Mouse (Mus musculus) gastrocnemius, adult 18-20 months (tissue): Measurements from ENCODE around the gene Mtif2. TPM values are rescaled to one million over a fixed set of nuclear protein-coding genes. Genes with fewer than 3 reads are reported as not detected.

Source experiments
- DNase-seq: peaks from one replicate; pipeline ENCODE4 v3.0.0; 2021; ENCODE audit warnings: low spot score
- total RNA-seq, 2 experiments: library from RNA; stranded (reverse); gene quantifications; 2 replicates each; pipeline ENCODE4 v1.2.3; 2021

Mtif2 gene
- total RNA-seq, 2 experiments from 2014 or later, result 23.4 to 24.1 TPM

DNA sequence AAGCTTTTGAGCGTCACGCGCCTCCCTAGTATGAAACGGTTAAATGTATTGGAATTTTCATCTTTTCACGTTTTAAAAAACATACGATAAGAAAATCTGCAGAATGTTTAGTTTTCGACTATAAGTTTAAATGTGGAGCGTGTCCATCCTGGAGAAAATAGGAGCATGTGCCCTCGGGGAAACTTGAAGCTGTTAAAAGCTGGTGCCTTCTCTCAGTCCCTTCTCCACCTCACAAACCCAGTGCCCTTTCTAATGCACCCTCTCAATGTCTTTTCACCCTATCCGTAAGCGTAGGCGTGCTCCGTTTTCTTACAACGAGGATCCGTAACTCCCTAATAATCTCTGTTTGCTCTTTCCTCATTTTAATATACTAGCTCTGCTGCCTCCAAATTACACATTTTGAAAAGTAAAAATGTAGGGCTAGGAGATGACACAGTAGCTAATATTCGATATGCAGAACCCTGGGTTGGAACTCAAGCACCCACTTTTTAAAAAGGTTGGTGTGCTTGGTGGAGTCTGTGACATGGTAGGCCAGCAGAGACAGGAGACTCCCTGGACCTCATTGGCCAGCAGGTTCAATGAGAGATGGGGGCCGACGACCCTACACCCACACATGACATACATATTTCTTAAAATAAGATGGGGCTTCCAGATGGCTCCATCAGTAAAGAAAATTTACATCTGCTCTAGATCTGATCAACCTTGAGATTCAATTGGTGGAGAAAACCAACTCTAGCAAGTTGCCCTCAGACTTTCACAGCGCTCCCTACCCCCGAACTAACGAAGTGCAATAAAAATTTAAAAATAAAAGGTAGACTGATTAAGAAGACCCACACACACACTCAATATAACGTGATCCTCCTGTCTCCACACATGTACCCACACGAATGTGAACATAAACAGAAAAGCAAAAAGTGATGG is 22.6 kb downstream of the Mtif2 start:
- no peak for DNase-seq

- no peak for DNase-seq
These were observed 23.2 kb downstream of the Mtif2 start for GRCm38 (mm10) chr11:29549425-29549778.

DNA sequence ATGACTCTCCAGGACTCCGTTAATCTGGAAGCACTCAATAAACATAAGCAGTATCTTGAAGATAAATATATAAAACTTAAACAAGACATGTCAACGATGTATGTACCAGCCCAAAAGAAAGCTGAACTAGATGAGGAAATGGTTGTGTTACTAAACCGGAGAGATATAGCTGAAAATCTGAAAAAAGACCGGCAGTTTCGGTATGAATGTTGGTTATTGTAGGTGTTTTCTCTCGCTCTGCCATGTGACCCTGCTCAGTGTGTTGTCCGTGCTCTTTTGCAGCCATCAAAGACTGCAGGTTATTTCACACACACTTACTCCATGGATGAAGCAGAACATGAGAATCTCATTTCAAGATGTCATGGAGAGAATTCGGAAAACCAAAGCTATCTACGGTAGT is 34.2 kb downstream of the Mtif2 start:
- no peak for DNase-seq

DNA sequence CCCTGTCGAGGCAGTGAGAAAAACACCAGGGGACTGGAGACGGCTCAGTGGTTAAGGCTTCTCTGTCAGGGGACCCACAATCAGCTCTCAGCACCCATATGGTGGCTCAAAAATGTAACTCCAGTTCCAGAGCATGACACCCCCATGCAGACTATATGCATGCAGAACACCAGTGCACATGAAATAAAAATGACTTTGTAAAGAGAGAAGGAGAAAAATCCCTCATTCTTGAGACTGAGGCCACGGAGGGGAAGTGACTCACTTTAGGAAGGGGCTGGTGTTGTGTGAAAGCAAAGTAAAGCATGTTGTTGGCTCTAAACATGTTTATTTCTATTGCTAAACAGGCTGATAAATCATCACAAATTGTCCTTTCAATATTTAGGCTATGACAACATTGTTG is 34.8 kb downstream of the Mtif2 start:
- no peak for DNase-seq

GRCm38 (mm10) chr11:29563406-29563805 is 37.2 kb downstream of the Mtif2 start:
- no peak for DNase-seq

GRCm38 (mm10) chr11:29571536-29571935 is 45.3 kb downstream of the Mtif2 start:
- no peak for DNase-seq

DNA sequence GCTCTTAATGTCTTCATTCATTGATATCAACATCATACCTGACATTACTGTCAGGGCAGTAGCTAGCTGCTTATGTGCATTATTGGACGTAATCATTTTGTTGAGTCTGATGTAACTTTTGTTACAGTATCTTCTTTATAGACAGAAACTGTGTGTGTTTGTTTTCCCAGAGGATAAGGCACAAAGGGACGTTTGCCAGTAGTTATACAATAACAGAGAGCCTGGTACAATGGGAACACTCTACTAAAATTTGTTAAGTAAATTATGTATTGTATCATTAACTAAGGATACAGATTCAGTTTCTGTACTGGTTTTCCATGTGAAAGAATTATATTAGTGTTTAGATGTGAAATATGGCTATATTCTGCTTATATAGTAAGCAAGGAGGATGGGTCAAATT is 46.4 kb downstream of the Mtif2 start:
- no peak for DNase-seq

- no peak for DNase-seq
These were observed 53.4 kb downstream of the Mtif2 start for GRCm38 (mm10) chr11:29579610-29580009.

Other genes with a start within 250 kb of the Mtif2 start
- 1 to 10 TPM; 2.2 to 2.3 TPM for gene Ccdc88a, start 152.8 kb upstream of the Mtif2 start, total RNA-seq
- 10 to 100 TPM; 21.5 to 23.2 TPM for gene Prorsd1, start 11.4 kb upstream of the Mtif2 start, total RNA-seq
- not detected for gene Clhc1, start 21.5 kb downstream of the Mtif2 start, total RNA-seq
- 100 to 1,000 TPM; 332 to 350 TPM for gene Rps27a, start 21.7 kb downstream of the Mtif2 start, total RNA-seq
- 100 to 1,000 TPM; 646 to 802 TPM for gene Rtn4, start 166.5 kb downstream of the Mtif2 start, total RNA-seq